Mouse (Mus musculus): ENCODE measurements around the gene Tbc1d14. TPM values are rescaled to one million over a fixed set of nuclear protein-coding genes. Genes with fewer than 3 reads are reported as not detected.

Gene Tbc1d14
- 125 to 153 TPM (median 133 TPM) in 4 replicates for total RNA-seq (2023)

GRCm38 (mm10) chr5:36593176-36593575 lies at the start of gene Tbc1d14:
Tbc1d14 (minus strand) TSS chr5:36593276.

GRCm38 (mm10) chr5:36484171-36484990 lies 108.7 kb downstream of the Tbc1d14 start, which contains the start of the genes Tada2b and Ccdc96:
Tada2b (minus strand) TSS chr5:36484285.
Ccdc96 (plus strand) TSS chr5:36484588.

GRCm38 (mm10) chr5:36464709-36465661 lies 128.1 kb downstream of the Tbc1d14 start, which contains the start of gene Grpel1:
Grpel1 (plus strand) TSS chr5:36464998.

Other genes with a start within 250 kb of the Tbc1d14 start
- gene Sorcs2, start 195.1 kb downstream of the Tbc1d14 start, total RNA-seq (2023) = 2.9 to 5.2 TPM (median 3.0 TPM) in 4 replicates
- 19.9 to 24.1 TPM (median 22.4 TPM) in 4 replicates for gene Grpel1, start 128.3 kb downstream of the Tbc1d14 start, total RNA-seq (2023)
- gene Tada2b, start 109.0 kb downstream of the Tbc1d14 start, total RNA-seq (2023) = 23.9 to 28.4 TPM (median 25.9 TPM) in 4 replicates
- gene Ccdc96, start 108.7 kb downstream of the Tbc1d14 start, total RNA-seq (2023) = 0.27 to 0.88 TPM (median 0.52 TPM) in 4 replicates
- 30.5 to 39.2 TPM (median 32.9 TPM) in 4 replicates for gene D5Ertd579e, start 102.7 kb upstream of the Tbc1d14 start, total RNA-seq (2023)
- gene Bloc1s4, start 155.4 kb upstream of the Tbc1d14 start, total RNA-seq (2023) = 21.6 to 31.4 TPM (median 25.1 TPM) in 4 replicates
- gene Mrfap1, start 203.5 kb upstream of the Tbc1d14 start, total RNA-seq (2023) = 147 to 159 TPM (median 149 TPM) in 4 replicates
- 57.4 to 63.3 TPM (median 59.7 TPM) in 4 replicates for gene Man2b2, start 237.4 kb upstream of the Tbc1d14 start, total RNA-seq (2023)

Measured in B cell, adult 62 days (primary cell).